Mouse (Mus musculus): Measurements from ENCODE around the gene Pecr. TPM values are rescaled to one million over a fixed set of nuclear protein-coding genes. Genes with fewer than 3 reads are reported as not detected.

Gene Pecr
- 40.4 and 65.0 TPM in 2 replicates for polyA plus RNA-seq (2015; fragmentation: Nextera tagmentation; extraction: Ambion mirVana)

GRCm38 (mm10) chr1:72283992-72284485 lies at the start of gene Pecr, which contains the start of gene Tmem169:
Pecr (minus strand) TSS chr1:72284314.
Tmem169 (plus strand) TSS chr1:72284369.

DNA sequence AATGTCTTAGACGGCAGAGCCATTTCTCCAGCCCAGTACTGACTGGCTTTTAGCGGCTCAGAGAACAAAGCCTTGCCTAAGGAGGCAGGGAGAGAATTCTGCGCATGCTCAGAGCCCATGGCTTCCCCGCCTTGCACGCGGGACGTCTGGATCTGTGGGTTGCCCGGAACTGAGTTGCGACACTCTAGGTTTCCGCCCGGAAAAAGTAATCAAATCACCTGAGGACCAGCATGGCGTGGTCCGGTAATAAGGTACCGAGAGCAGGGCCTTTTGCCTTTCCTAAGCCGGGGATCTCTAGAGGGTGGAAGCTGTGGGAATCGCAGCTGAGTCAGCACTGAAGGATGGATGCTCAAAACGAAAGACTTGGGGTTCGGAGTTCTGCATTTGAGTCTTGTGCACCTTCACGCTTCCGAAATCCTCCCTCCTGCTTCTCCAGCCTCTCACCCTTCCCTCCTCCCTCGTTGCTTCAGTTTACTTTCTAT lies 23.2 kb upstream of the Pecr start, which contains the start of gene Xrcc5:
Gene Xrcc5, plus strand, starts transcription at position 105 of the 482 bp plus-strand sequence.

GRCm38 (mm10) chr1:72211701-72212699 lies 72.1 kb downstream of the Pecr start, which contains the start of gene Mreg:
Mreg (minus strand) TSS chr1:72212307.

Other genes starting within 250 kb of the Pecr start
- gene Mreg, start 72.0 kb downstream of the Pecr start, polyA plus RNA-seq (2015; fragmentation: Nextera tagmentation; extraction: Ambion mirVana) = 2.5 and 4.7 TPM in 2 replicates
- gene Tmem169, start 55 bp upstream of the Pecr start, polyA plus RNA-seq (2015; fragmentation: Nextera tagmentation; extraction: Ambion mirVana) = 3.6 and 10.1 TPM in 2 replicates
- gene Xrcc5, start 23.1 kb upstream of the Pecr start, polyA plus RNA-seq (2015; fragmentation: Nextera tagmentation; extraction: Ambion mirVana) = 20.9 and 22.2 TPM in 2 replicates

Measured in adrenal gland, postnatal 0 days (tissue).